Mouse (Mus musculus): ENCODE data around the gene Klc4. TPM values are rescaled to one million over a fixed set of nuclear protein-coding genes. Genes with fewer than 3 reads are reported as not detected.

Gene Klc4
- total RNA-seq, 1 experiment: 17.8 TPM

DNA sequence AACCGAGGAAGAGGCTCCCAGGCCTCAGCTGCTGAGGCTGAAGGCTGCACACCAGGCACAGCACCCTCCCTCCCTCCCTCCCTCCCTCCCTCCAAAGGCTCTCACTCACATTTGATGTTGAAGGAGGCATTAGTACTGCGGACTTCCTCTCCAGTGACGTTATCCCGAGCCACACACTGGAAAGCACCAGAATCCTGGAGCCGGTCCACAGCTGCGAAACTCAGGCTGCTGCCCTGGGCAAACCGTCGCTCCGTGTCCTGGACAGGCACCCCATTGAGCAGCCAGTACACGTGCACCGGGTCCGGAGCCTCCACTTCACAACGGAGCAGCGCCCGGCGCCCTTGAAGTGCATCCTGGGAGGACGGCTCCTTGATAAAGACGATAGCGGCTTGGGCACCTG is 54.4 kb downstream of the Klc4 start:
- Histone ChIP-seq H3K27ac (ENCODE audit: insufficient read depth, low read depth, low read length, poor library complexity, severe bottlenecking) (no peak overlapping the region), H3K9me3 (ENCODE audit: control insufficient read depth, insufficient read depth, low read depth, low read length) (no peaks in the 10 kb centered on the region), H3K4me1 (ENCODE audit: control insufficient read depth in 2 of 2, insufficient read depth in 2 of 2, low read length in 2 of 2, poor library complexity in 1 of 2) (peaks cover 1 to 27% of the 10 kb centered on the region in 2 experiments; a peak in 3 of 4 replicates), H3K36me3 (ENCODE audit: control insufficient read depth, insufficient read depth, low read length, poor library complexity, severe bottlenecking) (peaks cover 12% of the 10 kb centered on the region; the same call in 1 of the 2 replicates), H3K9ac (ENCODE audit: insufficient read depth, low read depth, low read length, poor library complexity, severe bottlenecking) (no peak overlapping the region), H3K4me3 (ENCODE audit: insufficient read depth in 1 of 2, low read depth in 1 of 2, low read length in 2 of 2, poor library complexity in 1 of 2, severe bottlenecking in 1 of 2) (peak overlapping the region in 1 of 2 experiments; percentile 14; a peak in 1 of 4 replicates)
- no peak for DNase-seq (ENCODE audit: low read depth, low spot score)
- in situ Hi-C loops (cut with MboI; ENCODE audit: low sequenced_read_pairs in 2 of 2, unreplicated experiment in 2 of 2): no loop called here
- TF ChIP-seq ZNF384 (IDR thresholded peaks at IDR 0.05; ENCODE audit: low read depth, low read length) (no peak), CHD2 (IDR thresholded peaks at IDR 0.05; ENCODE audit: low read depth, low read length) (no peak), ZC3H11A (IDR thresholded peaks at IDR 0.05; ENCODE audit: borderline replicate concordance, low read depth, low read length) (no peak), HCFC1 (IDR thresholded peaks at IDR 0.05; ENCODE audit: borderline replicate concordance, insufficient read depth, low read length) (no peak), MAFK (IDR thresholded peaks at IDR 0.05; ENCODE audit: insufficient read depth, low read depth, low read length) (no peak)

DNA sequence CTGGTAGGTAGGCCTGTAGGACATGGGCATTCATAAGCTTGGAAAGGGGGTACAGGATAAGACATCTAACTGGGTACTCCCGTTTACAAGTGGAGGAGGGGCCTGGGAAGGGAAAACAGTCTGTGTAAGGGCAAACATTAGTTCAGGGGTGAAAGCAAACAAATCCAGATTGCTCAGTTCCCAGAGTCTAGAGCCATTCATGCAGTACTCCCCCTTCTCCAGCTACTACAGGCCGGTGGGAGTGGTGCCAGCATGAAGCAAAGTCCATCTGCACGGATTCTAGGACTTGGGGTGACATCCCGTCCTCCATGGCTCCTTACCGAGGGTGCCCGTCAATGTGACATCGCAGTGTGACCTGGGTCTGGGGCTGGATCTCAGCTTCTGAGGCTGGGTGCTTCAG is 55.4 kb downstream of the Klc4 start:
- TF ChIP-seq ZNF384 (IDR thresholded peaks at IDR 0.05; ENCODE audit: low read depth, low read length) (no peak), HCFC1 (IDR thresholded peaks at IDR 0.05; ENCODE audit: borderline replicate concordance, insufficient read depth, low read length) (no peak), CHD2 (IDR thresholded peaks at IDR 0.05; ENCODE audit: low read depth, low read length) (no peak), MAFK (IDR thresholded peaks at IDR 0.05; ENCODE audit: insufficient read depth, low read depth, low read length) (no peak), ZC3H11A (IDR thresholded peaks at IDR 0.05; ENCODE audit: borderline replicate concordance, low read depth, low read length) (no peak)
- Histone ChIP-seq H3K9ac (ENCODE audit: insufficient read depth, low read depth, low read length, poor library complexity, severe bottlenecking) (no peak overlapping the region), H3K36me3 (ENCODE audit: control insufficient read depth, insufficient read depth, low read length, poor library complexity, severe bottlenecking) (peaks cover 18% of the 10 kb centered on the region; the same call in 1 of the 2 replicates), H3K4me1 (ENCODE audit: control insufficient read depth in 2 of 2, insufficient read depth in 2 of 2, low read length in 2 of 2, poor library complexity in 1 of 2) (peaks cover 1 to 25% of the 10 kb centered on the region in 2 experiments; a peak in 3 of 4 replicates), H3K9me3 (ENCODE audit: control insufficient read depth, insufficient read depth, low read depth, low read length) (no peaks in the 10 kb centered on the region), H3K27ac (ENCODE audit: insufficient read depth, low read depth, low read length, poor library complexity, severe bottlenecking) (no peak overlapping the region), H3K4me3 (ENCODE audit: insufficient read depth in 1 of 2, low read depth in 1 of 2, low read length in 2 of 2, poor library complexity in 1 of 2, severe bottlenecking in 1 of 2) (no peak overlapping the region)
- in situ Hi-C loops (cut with MboI; ENCODE audit: low sequenced_read_pairs in 2 of 2, unreplicated experiment in 2 of 2): no loop called here
- DNase-seq (ENCODE audit: low read depth, low spot score): no peak

DNA sequence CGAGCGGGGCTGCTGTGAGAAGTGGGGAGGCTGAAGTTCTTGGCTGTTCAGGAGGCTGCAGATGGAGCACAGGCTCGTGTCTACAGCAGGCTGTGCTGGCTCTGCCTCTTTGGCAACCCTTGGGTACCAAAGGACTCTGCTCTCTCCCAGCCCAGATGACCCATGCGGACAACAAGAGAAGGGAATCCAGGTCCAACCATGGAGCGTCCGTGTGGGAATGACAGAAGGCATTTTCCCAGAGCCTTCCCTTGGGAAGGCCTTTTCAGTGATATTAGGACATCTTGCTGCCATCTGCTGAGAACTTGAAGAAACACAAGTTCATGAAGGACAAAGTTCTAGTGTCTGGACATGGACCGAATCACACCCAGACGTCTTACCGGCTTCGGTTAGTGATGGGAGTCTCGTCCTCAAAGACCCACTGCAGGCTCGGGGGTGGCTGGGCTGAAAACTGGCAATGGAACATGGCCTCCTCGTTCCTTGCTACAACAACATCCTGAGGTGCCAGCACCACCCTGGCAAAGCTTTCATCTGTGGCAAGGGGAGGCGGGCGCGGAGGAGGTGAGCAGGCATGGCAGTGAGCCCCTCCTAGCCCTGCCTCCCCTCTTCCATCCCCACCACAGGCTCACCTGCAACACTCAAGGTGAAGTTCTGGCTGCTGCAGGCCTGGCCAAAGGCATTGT is 56.0 kb downstream of the Klc4 start:
- Histone ChIP-seq H3K4me3 (ENCODE audit: insufficient read depth in 1 of 2, low read depth in 1 of 2, low read length in 2 of 2, poor library complexity in 1 of 2, severe bottlenecking in 1 of 2) (no peak overlapping the region), H3K9ac (ENCODE audit: insufficient read depth, low read depth, low read length, poor library complexity, severe bottlenecking) (no peak overlapping the region), H3K9me3 (ENCODE audit: control insufficient read depth, insufficient read depth, low read depth, low read length) (no peaks in the 10 kb centered on the region), H3K27ac (ENCODE audit: insufficient read depth, low read depth, low read length, poor library complexity, severe bottlenecking) (no peak overlapping the region), H3K36me3 (ENCODE audit: control insufficient read depth, insufficient read depth, low read length, poor library complexity, severe bottlenecking) (peaks cover 18% of the 10 kb centered on the region; the same call in 1 of the 2 replicates), H3K4me1 (ENCODE audit: control insufficient read depth in 2 of 2, insufficient read depth in 2 of 2, low read length in 2 of 2, poor library complexity in 1 of 2) (peaks cover 1 to 19% of the 10 kb centered on the region in 2 experiments; a peak in 3 of 4 replicates)
- no peak for DNase-seq (ENCODE audit: low read depth, low spot score)
- in situ Hi-C loops (cut with MboI; ENCODE audit: low sequenced_read_pairs in 2 of 2, unreplicated experiment in 2 of 2): no loop called here
- TF ChIP-seq MAFK (IDR thresholded peaks at IDR 0.05; ENCODE audit: insufficient read depth, low read depth, low read length) (no peak), HCFC1 (IDR thresholded peaks at IDR 0.05; ENCODE audit: borderline replicate concordance, insufficient read depth, low read length) (no peak), CHD2 (IDR thresholded peaks at IDR 0.05; ENCODE audit: low read depth, low read length) (no peak), ZNF384 (IDR thresholded peaks at IDR 0.05; ENCODE audit: low read depth, low read length) (no peak), ZC3H11A (IDR thresholded peaks at IDR 0.05; ENCODE audit: borderline replicate concordance, low read depth, low read length) (no peak)

DNA sequence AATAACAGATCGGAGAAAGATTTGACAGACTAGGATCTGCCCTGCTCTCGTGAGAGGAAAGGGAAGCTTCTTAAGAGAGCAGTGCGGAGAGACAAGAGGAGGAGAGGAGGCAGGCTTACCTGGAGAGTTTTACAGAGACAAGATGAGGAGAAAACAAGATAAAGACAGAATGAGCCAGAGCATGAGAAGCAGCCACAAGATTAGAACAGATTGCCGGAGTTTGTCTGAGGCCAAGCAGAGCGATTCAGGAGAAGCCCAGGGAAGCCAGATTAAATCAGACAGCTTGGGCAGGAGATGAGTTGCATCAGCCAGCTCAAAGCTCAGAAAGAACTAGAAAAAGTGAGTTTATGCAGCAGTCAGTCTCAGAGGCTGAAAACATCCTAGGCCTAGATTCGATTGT is 56.9 kb downstream of the Klc4 start:
- no peaks in the 10 kb centered on the region for H3K9me3 ChIP-seq (ENCODE audit: control insufficient read depth, insufficient read depth, low read depth, low read length)
- no peak for DNase-seq (ENCODE audit: low read depth, low spot score)
- H3K36me3 ChIP-seq (ENCODE audit: control insufficient read depth, insufficient read depth, low read length, poor library complexity, severe bottlenecking): peaks cover 18% of the 10 kb centered on the region; the same call in 1 of the 2 replicates
- H3K4me1 ChIP-seq (ENCODE audit: control insufficient read depth in 2 of 2, insufficient read depth in 2 of 2, low read length in 2 of 2, poor library complexity in 1 of 2): peaks cover 0 to 13% of the 10 kb centered on the region in 2 experiments; a peak in 3 of 4 replicates
- no peak for TF ChIP-seq ZC3H11A (IDR thresholded peaks at IDR 0.05; ENCODE audit: borderline replicate concordance, low read depth, low read length)
- TF ChIP-seq HCFC1 (IDR thresholded peaks at IDR 0.05; ENCODE audit: borderline replicate concordance, insufficient read depth, low read length): no peak
- no peak for TF ChIP-seq ZNF384 (IDR thresholded peaks at IDR 0.05; ENCODE audit: low read depth, low read length)
- no peak for TF ChIP-seq MAFK (IDR thresholded peaks at IDR 0.05; ENCODE audit: insufficient read depth, low read depth, low read length)
- no peak for TF ChIP-seq CHD2 (IDR thresholded peaks at IDR 0.05; ENCODE audit: low read depth, low read length)
- H3K27ac ChIP-seq (ENCODE audit: insufficient read depth, low read depth, low read length, poor library complexity, severe bottlenecking): no peak overlapping the region
- no peak overlapping the region for H3K4me3 ChIP-seq (ENCODE audit: insufficient read depth in 1 of 2, low read depth in 1 of 2, low read length in 2 of 2, poor library complexity in 1 of 2, severe bottlenecking in 1 of 2)
- in situ Hi-C loops (cut with MboI; ENCODE audit: low sequenced_read_pairs in 2 of 2, unreplicated experiment in 2 of 2): no loop called here
- no peak overlapping the region for H3K9ac ChIP-seq (ENCODE audit: insufficient read depth, low read depth, low read length, poor library complexity, severe bottlenecking)

Data from ES-E14 (cell line).